Mouse (Mus musculus) lung, embryonic 14.5 days (tissue): ENCODE results near the gene Gm49776. TPM values are rescaled to one million over a fixed set of nuclear protein-coding genes. Genes with fewer than 3 reads are reported as not detected.
A peak's percentile ranks its signal among the peaks of the same experiment; 100 is the strongest.
"Not testable (repeated sequence)": the region's sequence is repeated elsewhere in the genome, so short reads cannot be mapped to it uniquely, and the experiment has no call there.

Experiments
- ATAC-seq: fragments of 200-750 bp; cut with Nextera tagmentation; 2 replicates; pipeline ENCODE4 v1.8.0; 2017; ENCODE audit warnings: mild to moderate bottlenecking, moderate TSS enrichment, moderate library complexity; ENCODE audit not compliant: insufficient read depth
- DNase-seq: peaks from one replicate; pipeline ENCODE4 v3.0.0-alpha.2; 2015
- H3K27ac ChIP-seq: fragments of 300-500 bp; sonication (generic); 2 replicates; pipeline ENCODE4 v1.5.1; 2014; ENCODE audit warnings: low read depth, mild to moderate bottlenecking, moderate library complexity
- H3K27me3 ChIP-seq: fragments of 300-500 bp; sonication (generic); 2 replicates; pipeline ENCODE4 v1.6.1; 2014; ENCODE audit warnings: low read length, control low read depth; ENCODE audit not compliant: insufficient read depth
- H3K36me3 ChIP-seq: fragments of 300-500 bp; sonication (generic); 2 replicates; pipeline ENCODE4 v1.6.1; 2014; ENCODE audit warnings: control low read depth; ENCODE audit not compliant: insufficient read depth
- H3K4me1 ChIP-seq: fragments of 300-500 bp; sonication (generic); 2 replicates; pipeline ENCODE4 v1.6.1; 2014; ENCODE audit warnings: antibody characterized with exemption, control low read depth; ENCODE audit not compliant: insufficient read depth
- H3K4me2 ChIP-seq: fragments of 300-500 bp; sonication (generic); 2 replicates; pipeline ENCODE4 v1.6.1; 2014; ENCODE audit warnings: mild to moderate bottlenecking
- H3K4me3 ChIP-seq: fragments of 300-500 bp; sonication (generic); 2 replicates; pipeline ENCODE4 v1.5.1; 2014; ENCODE audit warnings: low read depth, low read length
- H3K9ac ChIP-seq: fragments of 300-500 bp; sonication (generic); 2 replicates; pipeline ENCODE4 v1.6.1; 2014
- H3K9me3 ChIP-seq: fragments of 300-500 bp; sonication (generic); 2 replicates; pipeline ENCODE4 v1.6.1; 2016; ENCODE audit warnings: low read depth, low read length, control low read depth
- CTCF ChIP-seq: IDR thresholded peaks from 2 replicates; pipeline ENCODE4 v1.5.1; 2016; ENCODE audit warnings: antibody characterized with exemption, low read depth
- WGBS: fragments of 180-500 bp; shearing (Covaris S2); extraction: QIAGEN DNeasy Blood & Tissue Kit; methylation state at CpG from one replicate; pipeline ENCODE4 v1.1.7; 2014; 5-methylcytosine and 5-hydroxymethylcytosine counted together
- microRNA counts: library from miRNA; unstranded; fragments of <30 nt; microRNA quantifications from one replicate; lab custom pipeline; 2016
- microRNA-seq: library from miRNA; unstranded; fragments of <30 nt; microRNA quantifications from one replicate; pipeline ENCODE4, GENCODE M21; 2016; ENCODE audit warnings: borderline number of aligned reads
- polyA plus RNA-seq: library from polyadenylated mRNA; unstranded; fragments of >200 nt; fragmentation: Nextera tagmentation; extraction: Ambion mirVana; gene quantifications from 2 replicates; pipeline ENCODE4 v1.2.1, GENCODE M21; 2014

Gene Gm49776
- polyA plus RNA-seq, 1 experiment from 2014 or later, result 2.5 TPM

DNA sequence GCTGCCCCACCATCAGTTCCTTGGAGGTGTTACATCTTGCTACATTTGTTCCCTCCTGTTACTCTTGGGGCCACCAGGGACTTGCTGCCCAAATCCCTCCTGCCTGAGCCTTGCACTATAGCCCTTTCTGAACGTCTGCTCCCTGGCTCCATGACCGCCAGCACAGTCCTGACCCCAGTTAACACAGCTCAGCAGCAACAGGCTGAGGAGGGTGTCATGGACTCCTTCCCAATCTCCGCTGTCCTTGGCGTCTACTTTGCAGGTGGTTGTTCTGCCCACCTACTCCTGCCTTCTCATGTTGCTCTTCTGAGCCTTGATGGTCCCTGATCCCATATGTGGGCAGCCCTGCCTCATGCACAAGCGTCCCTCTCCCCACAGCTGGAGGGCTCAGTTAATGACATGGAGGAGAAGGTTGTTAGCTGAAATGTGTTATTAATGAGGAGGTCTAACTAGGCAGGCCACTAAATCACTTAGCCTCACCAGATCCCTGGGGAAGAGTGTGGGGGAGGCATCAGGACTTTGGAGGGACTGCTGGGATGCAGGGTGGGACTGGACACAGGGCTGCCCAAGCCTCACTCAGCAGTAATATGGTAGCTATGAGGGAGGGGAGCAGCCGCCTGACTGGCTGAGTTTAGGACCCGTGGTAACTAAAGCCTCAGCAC lies 54.6 kb downstream of the Gm49776 start:
- Histone ChIP-seq H3K9ac (no peak overlapping the region), H3K4me2 (no peak overlapping the region), H3K9me3 (no peaks in the 10 kb centered on the region), H3K27me3 (no peaks in the 10 kb centered on the region), H3K4me3 (no peak overlapping the region), H3K4me1 (no peaks in the 10 kb centered on the region), H3K27ac (no peak overlapping the region), H3K36me3 (no peaks in the 10 kb centered on the region)
- DNase-seq (no peak), ATAC-seq (no peak)
- 52% methylated on average over 7 of the region's 7 CpGs for WGBS
- no peak for TF ChIP-seq CTCF

DNA sequence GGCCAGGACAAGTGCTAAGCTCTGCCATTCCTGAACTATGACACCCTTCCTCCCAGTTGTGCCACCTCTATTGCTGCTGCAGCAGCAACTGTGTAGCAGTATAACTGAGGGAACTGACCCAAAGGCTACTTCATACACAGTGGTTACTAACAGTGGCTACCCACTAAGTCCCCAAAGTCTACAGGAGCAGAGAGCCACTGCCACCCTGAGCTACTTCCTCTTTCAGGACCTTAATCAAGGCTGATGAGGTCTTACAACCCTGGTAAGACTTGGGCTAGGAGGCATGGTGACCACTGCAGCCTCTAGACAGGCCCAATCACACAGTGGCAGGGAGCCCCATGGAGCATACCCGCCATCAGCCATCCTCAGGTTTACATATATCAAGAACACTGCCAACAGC lies 56.1 kb downstream of the Gm49776 start:
- ATAC-seq (no peak), DNase-seq (no peak)
- Histone ChIP-seq H3K4me3 (no peak overlapping the region), H3K27me3 (no peaks in the 10 kb centered on the region), H3K36me3 (no peaks in the 10 kb centered on the region), H3K9me3 (no peaks in the 10 kb centered on the region), H3K4me1 (no peaks in the 10 kb centered on the region), H3K4me2 (no peak overlapping the region), H3K9ac (no peak overlapping the region), H3K27ac (no peak overlapping the region)
- no peak for TF ChIP-seq CTCF
- 82% methylated on average over 1 of the region's 1 CpGs for WGBS

DNA sequence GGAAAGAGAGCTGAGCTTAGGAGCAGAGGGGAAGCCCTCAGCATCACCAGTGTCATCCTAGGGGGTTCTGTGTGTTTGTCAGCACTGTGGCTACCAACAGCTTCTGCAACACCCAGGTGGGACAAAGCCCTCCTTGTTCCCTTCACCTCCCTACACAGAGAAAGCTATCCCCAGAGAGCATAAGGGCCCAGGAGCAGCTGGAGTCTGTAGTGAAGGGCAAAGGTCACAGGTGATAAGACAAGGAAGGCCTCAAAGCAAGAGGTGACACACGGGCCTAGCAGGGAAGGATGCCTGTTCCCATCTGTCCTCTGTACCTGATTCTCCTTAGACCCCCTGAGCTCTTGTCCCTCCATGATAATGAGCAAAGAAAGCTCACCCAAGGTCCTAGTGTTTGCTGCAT lies 56.5 kb downstream of the Gm49776 start:
- Histone ChIP-seq H3K9ac (no peak overlapping the region), H3K9me3 (no peaks in the 10 kb centered on the region), H3K36me3 (no peaks in the 10 kb centered on the region), H3K27ac (no peak overlapping the region), H3K4me2 (no peak overlapping the region), H3K27me3 (no peaks in the 10 kb centered on the region), H3K4me1 (no peaks in the 10 kb centered on the region), H3K4me3 (no peak overlapping the region)
- DNase-seq, result no peak
- no peak for ATAC-seq
- 12% methylated on average over 1 of the region's 1 CpGs for WGBS
- no peak for TF ChIP-seq CTCF

DNA sequence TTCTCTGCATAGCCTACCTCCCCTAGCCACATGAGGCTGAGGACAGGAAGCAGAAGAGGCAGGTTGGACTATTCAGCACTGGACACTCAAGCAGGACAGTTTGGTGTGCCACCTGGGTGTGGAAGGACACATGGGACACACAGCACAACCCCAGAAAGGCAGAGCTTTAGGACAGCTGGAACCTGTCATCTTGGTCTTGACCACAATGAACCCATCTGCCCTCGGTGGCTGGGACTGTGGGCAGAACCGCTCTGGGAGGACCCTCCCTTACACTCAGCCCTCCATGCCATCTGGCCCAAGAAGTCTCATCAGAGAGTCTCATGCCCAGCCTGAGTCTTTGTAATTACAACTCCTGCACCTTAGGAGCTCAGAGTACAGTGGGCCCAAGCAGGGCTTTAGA lies 58.1 kb downstream of the Gm49776 start:
- ATAC-seq (no peak), DNase-seq (no peak)
- Histone ChIP-seq H3K4me2 (no peak overlapping the region), H3K4me3 (no peak overlapping the region), H3K36me3 (no peaks in the 10 kb centered on the region), H3K9ac (no peak overlapping the region), H3K27ac (no peak overlapping the region), H3K27me3 (no peaks in the 10 kb centered on the region), H3K9me3 (no peaks in the 10 kb centered on the region), H3K4me1 (no peaks in the 10 kb centered on the region)
- TF ChIP-seq CTCF, result no peak
- WGBS, result 72% methylated on average over 2 of the region's 2 CpGs

DNA sequence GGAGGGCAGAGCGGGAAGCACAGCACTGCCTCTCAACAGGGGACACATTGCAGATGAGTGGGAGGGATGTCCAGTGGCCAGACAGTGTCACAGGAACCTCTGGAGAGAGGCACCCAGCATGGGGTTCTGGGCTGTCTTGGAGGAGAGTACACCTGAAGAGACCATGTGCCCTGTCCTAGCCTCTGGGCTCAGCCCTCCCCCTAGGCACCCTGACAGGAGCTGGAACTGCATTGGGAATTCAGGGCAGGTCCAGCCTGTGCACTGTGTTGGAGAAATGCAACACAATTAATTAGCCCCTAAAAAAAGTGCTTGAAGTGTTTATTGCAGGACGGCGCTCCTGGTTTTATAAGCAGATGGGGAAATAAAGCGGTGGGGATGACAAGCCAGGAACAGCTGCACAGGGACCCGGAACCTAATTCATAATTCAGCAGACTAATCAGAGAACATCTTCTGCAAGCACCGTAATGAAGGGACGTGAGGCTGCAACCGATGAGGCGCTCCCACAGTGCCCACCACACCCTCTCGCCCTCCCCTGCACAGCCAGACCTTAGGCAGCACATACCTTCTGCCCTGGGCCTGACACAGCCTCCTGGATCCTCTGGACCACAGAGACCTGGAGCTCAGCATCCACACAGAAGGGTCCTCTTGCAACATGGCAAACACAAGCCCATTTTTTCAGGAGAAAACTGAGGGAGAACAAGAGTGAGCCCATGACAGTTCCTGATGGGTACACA lies 59.6 kb downstream of the Gm49776 start:
- TF ChIP-seq CTCF, result no peak
- Histone ChIP-seq H3K4me3 (no peak overlapping the region), H3K9ac (no peak overlapping the region; the same call in 1 of the 2 replicates), H3K4me2 (no peak overlapping the region), H3K9me3 (no peaks in the 10 kb centered on the region), H3K36me3 (no peaks in the 10 kb centered on the region), H3K27me3 (no peaks in the 10 kb centered on the region), H3K27ac (no peak overlapping the region), H3K4me1 (no peaks in the 10 kb centered on the region)
- WGBS, result 63% methylated on average over 10 of the region's 10 CpGs
- ATAC-seq (no peak), DNase-seq (no peak)

DNA sequence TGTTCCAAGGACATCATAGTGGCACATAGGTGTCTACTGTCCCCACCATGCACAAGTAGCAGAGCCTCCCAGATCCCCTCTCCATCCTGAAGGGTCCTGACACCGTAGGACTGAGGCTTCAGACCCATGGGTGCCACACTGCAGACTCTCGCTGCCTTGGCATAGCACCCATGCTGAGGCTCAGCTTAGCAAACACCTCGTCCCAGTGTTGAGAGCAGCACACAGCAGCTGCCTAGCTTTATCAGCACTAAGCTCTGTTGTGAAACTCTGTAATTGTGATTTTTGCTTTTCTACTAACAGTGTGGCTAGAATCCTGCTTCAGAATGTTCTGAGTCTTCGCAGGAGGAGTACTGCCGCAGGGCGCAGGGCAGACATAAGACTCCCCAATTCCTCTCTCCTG lies 60.2 kb downstream of the Gm49776 start:
- H3K4me3 ChIP-seq, result no peak overlapping the region
- DNase-seq, result no peak
- H3K4me2 ChIP-seq, result no peak overlapping the region
- WGBS, result 75% methylated on average over 6 of the region's 6 CpGs
- H3K27ac ChIP-seq, result no peak overlapping the region
- ATAC-seq, result no peak
- H3K27me3 ChIP-seq, result no peaks in the 10 kb centered on the region
- H3K36me3 ChIP-seq, result no peaks in the 10 kb centered on the region
- H3K9me3 ChIP-seq, result no peaks in the 10 kb centered on the region
- H3K9ac ChIP-seq, result no peak overlapping the region
- H3K4me1 ChIP-seq, result no peaks in the 10 kb centered on the region
- TF ChIP-seq CTCF, result no peak

DNA sequence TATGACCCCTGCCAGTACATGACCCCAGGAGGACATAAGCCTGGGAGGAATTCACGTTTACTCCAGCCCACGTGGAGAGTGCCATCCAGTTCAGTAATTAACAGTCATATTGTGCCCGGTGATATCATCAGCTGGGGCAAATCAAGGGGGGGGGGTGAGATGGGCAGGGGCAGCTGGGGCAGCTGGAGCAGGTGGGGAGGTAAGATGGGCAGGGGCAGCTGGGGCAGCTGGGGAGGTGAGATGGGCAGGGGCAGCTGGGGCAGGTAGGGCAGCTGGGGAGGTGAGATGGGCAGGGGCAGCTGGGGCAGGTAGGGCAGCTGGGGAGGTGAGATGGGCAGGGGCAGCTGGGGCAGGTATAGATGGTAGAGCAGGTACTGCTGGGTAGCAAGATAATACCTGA lies 62.6 kb downstream of the Gm49776 start:
- not testable (repeated sequence) for DNase-seq, H3K9me3 ChIP-seq, H3K36me3 ChIP-seq, H3K4me3 ChIP-seq, H3K4me2 ChIP-seq, H3K9ac ChIP-seq, H3K4me1 ChIP-seq, ATAC-seq, H3K27me3 ChIP-seq, H3K27ac ChIP-seq
- 61% methylated on average over 3 of the region's 3 CpGs for whole genome bisulfite sequencing

MicroRNAs encoded within 50 kb of the gene (microRNA counts, 519-probe panel; counts per million panel counts)
- microRNA mmu-miR-1306 (lab: Ali Mortazavi, UCI), result 2,095 counts per million, percentile 25 among the panel's probes with 10 or more counts

Small RNAs within 50 kb of the gene (microRNA-seq; reads per million reads assigned to microRNA genes)
- gene Gm24572 (3.3 reads per million, percentile 10 among the genes with 10 or more reads in this experiment), gene Mir1306 (295 reads per million, percentile 61 among the genes with 10 or more reads in this experiment)

Other genes starting within 250 kb of the Gm49776 start
- gene Dgcr6, start 205.5 kb downstream of the Gm49776 start, polyA plus RNA-seq, result 93.8 and 97.3 TPM in 2 replicates
- 14.8 and 17.5 TPM in 2 replicates for gene Prodh, start 168.1 kb downstream of the Gm49776 start, polyA plus RNA-seq
- gene Rtn4r, start 130.7 kb downstream of the Gm49776 start, polyA plus RNA-seq, result 1.3 and 1.7 TPM in 2 replicates
- gene Ccdc188, start 40.4 kb downstream of the Gm49776 start, polyA plus RNA-seq, result not detected in 2 replicates
- gene Zdhhc8, start 23.2 kb downstream of the Gm49776 start, polyA plus RNA-seq, result 22.0 and 23.8 TPM in 2 replicates
- 74.1 and 81.3 TPM in 2 replicates for gene Trmt2a, start 9.6 kb downstream of the Gm49776 start, polyA plus RNA-seq
- 776 and 804 TPM in 2 replicates for gene Ranbp1, start 9.6 kb downstream of the Gm49776 start, polyA plus RNA-seq
- gene Dgcr8, start 30.9 kb upstream of the Gm49776 start, polyA plus RNA-seq, result 42.2 and 44.4 TPM in 2 replicates
- 23.6 and 27.2 TPM in 2 replicates for gene Tango2, start 89.8 kb upstream of the Gm49776 start, polyA plus RNA-seq
- 25.7 and 30.8 TPM in 2 replicates for gene Arvcf, start 89.9 kb upstream of the Gm49776 start, polyA plus RNA-seq
- 18.7 and 21.5 TPM in 2 replicates for gene Txnrd2, start 168.1 kb upstream of the Gm49776 start, polyA plus RNA-seq
- 89.4 and 97.0 TPM in 2 replicates for gene Comt, start 168.5 kb upstream of the Gm49776 start, polyA plus RNA-seq
- 16.2 and 17.6 TPM in 2 replicates for gene Gnb1l, start 240.4 kb upstream of the Gm49776 start, polyA plus RNA-seq
- gene Rtl10, start 240.6 kb upstream of the Gm49776 start, polyA plus RNA-seq, result 4.2 and 4.8 TPM in 2 replicates